Mouse (Mus musculus) ES-E14 (cell line): ENCODE measurements around the gene Dnajc6. TPM values are rescaled to one million over a fixed set of nuclear protein-coding genes. Genes with fewer than 3 reads are reported as not detected.
A peak's percentile ranks its signal among the peaks of the same experiment; 100 is the strongest.

Experiments used
- DNase-seq: peaks from one replicate; pipeline ENCODE4 v3.0.0-alpha.2; 2013; ENCODE audit warnings: low read depth, low spot score
- H3K27ac ChIP-seq: 2 replicates; pipeline ENCODE4 v1.5.1; 2012; ENCODE audit warnings: low read depth, mild to moderate bottlenecking, low read length, moderate library complexity, mixed read lengths; ENCODE audit not compliant: poor library complexity, insufficient read depth, severe bottlenecking
- H3K36me3 ChIP-seq: 2 replicates; pipeline ENCODE4 v1.6.1; 2012; ENCODE audit warnings: mild to moderate bottlenecking, low read length, moderate library complexity, mixed read lengths; ENCODE audit not compliant: control insufficient read depth, poor library complexity, insufficient read depth, severe bottlenecking
- H3K4me1 ChIP-seq, 2 experiments: fragments of 150-350 bp in 1 of 2; sonication (generic) in 1 of 2; 2 replicates each; pipeline ENCODE4 v1.6.1; 2012; ENCODE audit warnings: low read length in 2 of 2, mild to moderate bottlenecking in 1 of 2, mixed read lengths in 1 of 2; ENCODE audit not compliant: control insufficient read depth in 2 of 2, insufficient read depth in 2 of 2, poor library complexity in 1 of 2
- H3K4me3 ChIP-seq, 2 experiments: fragments of 150-350 bp in 1 of 2; sonication (generic) in 1 of 2; 2 replicates each; pipeline ENCODE4 v1.5.1; 2012; ENCODE audit warnings: low read length in 2 of 2, low read depth in 1 of 2, mild to moderate bottlenecking in 1 of 2, mixed read lengths in 1 of 2; ENCODE audit not compliant: insufficient read depth in 1 of 2, poor library complexity in 1 of 2, severe bottlenecking in 1 of 2
- H3K9ac ChIP-seq: 2 replicates; pipeline ENCODE4 v1.6.1; 2012; ENCODE audit warnings: low read depth, mild to moderate bottlenecking, low read length, mixed read lengths; ENCODE audit not compliant: poor library complexity, insufficient read depth, severe bottlenecking
- H3K9me3 ChIP-seq: fragments of 150-350 bp; sonication (generic); 2 replicates; pipeline ENCODE4 v1.6.1; 2012; ENCODE audit warnings: low read depth, mild to moderate bottlenecking, low read length; ENCODE audit not compliant: control insufficient read depth, insufficient read depth
- CHD2 ChIP-seq: IDR thresholded peaks from 2 replicates; pipeline ENCODE4 v1.6.1; 2014; ENCODE audit warnings: mild to moderate bottlenecking, low read depth, low read length, inconsistent platforms
- HCFC1 ChIP-seq: IDR thresholded peaks from 2 replicates; pipeline ENCODE4 v1.6.1; 2012; ENCODE audit warnings: low read length, inconsistent platforms, borderline replicate concordance; ENCODE audit not compliant: insufficient read depth
- MAFK ChIP-seq: IDR thresholded peaks from 2 replicates; pipeline ENCODE4 v1.6.1; 2014; ENCODE audit warnings: mild to moderate bottlenecking, low read depth, low read length, inconsistent platforms; ENCODE audit not compliant: insufficient read depth
- ZC3H11A ChIP-seq: IDR thresholded peaks from 2 replicates; pipeline ENCODE4 v1.6.1; 2012; ENCODE audit warnings: low read depth, mild to moderate bottlenecking, inconsistent platforms, low read length, borderline replicate concordance
- ZNF384 ChIP-seq: IDR thresholded peaks from 2 replicates; pipeline ENCODE4 v1.6.1; 2012; ENCODE audit warnings: low read depth, low read length, inconsistent platforms
- in situ Hi-C, 2 experiments: fragments of 600-800 bp; cut with MboI; formaldehyde crosslinking; loops; one replicate each; pipeline ENCODE4 v1.15.1; 2025; ENCODE audit warnings: low sequenced_read_pairs in 2 of 2, inconsistent platforms in 1 of 2; ENCODE audit not compliant: unreplicated experiment in 2 of 2
- total RNA-seq: library from RNA; depleted of rRNA; stranded (reverse); fragments of 300-350 nt; gene quantifications from 2 replicates; pipeline ENCODE4 v1.2.3, GENCODE M21; 2012; rRNA removed

Dnajc6 gene
- total RNA-seq, result 7.2 and 10.1 TPM in 2 replicates

DNA sequence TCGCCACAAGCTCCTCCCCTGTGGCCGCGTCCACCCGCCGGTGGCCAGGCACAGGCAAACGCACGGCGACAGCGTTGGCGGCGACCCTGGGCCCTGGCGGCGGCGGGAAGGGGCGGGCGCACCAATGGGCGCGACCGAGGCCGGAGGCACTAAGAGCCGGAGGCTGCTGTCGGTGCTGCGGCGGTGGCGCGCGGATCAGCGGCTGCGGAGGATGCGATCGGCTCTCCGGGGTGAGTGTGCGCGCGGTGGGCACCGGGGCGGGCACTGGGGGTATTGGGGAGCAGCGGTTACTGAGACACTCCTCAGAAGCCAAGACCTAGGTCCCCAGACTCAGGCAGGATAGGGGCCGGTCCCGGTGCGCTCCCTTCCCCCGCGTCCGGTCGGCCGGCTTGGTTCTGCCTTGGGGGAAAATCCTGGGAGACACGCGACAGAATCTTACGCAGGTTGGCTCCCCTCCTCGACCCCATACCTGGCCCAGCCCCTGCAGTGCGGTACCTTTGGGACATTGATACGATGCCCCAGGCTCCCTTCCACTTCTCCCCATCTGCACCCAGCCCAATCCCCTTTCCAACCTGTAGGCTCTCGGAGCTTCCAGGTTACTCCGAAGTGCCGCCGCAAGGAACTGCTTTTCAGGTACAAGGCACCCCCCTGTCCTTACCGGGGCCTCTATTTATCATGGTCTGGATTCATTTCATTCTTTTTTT is at the start of gene Dnajc6:
Gene Dnajc6, plus strand, starts transcription at position 115 of the 704 bp plus-strand sequence.
- Histone ChIP-seq H3K27ac (no peak within 1 kb of the TSS), H3K36me3 (no peaks in the 10 kb centered on the region), H3K4me1 (peaks cover 0 to 4% of the 10 kb centered on the region in 2 experiments; a peak in 1 of 4 replicates), H3K4me3 (peak within 1 kb of the TSS; percentile 87 to 92), H3K9me3 (no peaks in the 10 kb centered on the region), H3K9ac (peak within 1 kb of the TSS; percentile 82)
- no peak for DNase-seq
- in situ Hi-C loops, result no loop called here
- TF ChIP-seq ZNF384 (0 out of 2 replicates have a peak, but pooled peaks have one; percentile 64), ZC3H11A (no peak)

- Histone ChIP-seq H3K4me3 (no peak overlapping the region), H3K27ac (no peak overlapping the region), H3K9me3 (no peaks in the 10 kb centered on the region), H3K4me1 (peaks cover 1 to 7% of the 10 kb centered on the region in 2 experiments; a peak in 2 of 4 replicates), H3K36me3 (peaks cover 5% of the 10 kb centered on the region; the same call in 1 of the 2 replicates), H3K9ac (no peak overlapping the region)
- in situ Hi-C loops, result no loop called here
- TF ChIP-seq HCFC1 (no peak), CHD2 (no peak), ZNF384 (no peak), ZC3H11A (no peak)
- DNase-seq, result no peak
Observed at GRCm38 (mm10) chr4:101448701-101449100, 47.7 kb upstream of the Dnajc6 start.

GRCm38 (mm10) chr4:101449344-101449743 is 47.1 kb upstream of the Dnajc6 start:
- no peaks in the 10 kb centered on the region for H3K9me3 ChIP-seq
- H3K4me3 ChIP-seq, result no peak overlapping the region
- TF ChIP-seq ZNF384 (no peak), ZC3H11A (no peak), CHD2 (no peak), MAFK (no peak), HCFC1 (no peak)
- H3K27ac ChIP-seq, result no peak overlapping the region
- in situ Hi-C loops, result no loop called here
- no peak overlapping the region for H3K9ac ChIP-seq
- no peak for DNase-seq
- H3K36me3 ChIP-seq, result peaks cover 5% of the 10 kb centered on the region; the same call in 1 of the 2 replicates
- H3K4me1 ChIP-seq, result peaks cover 0 to 7% of the 10 kb centered on the region in 2 experiments; a peak in 1 of 4 replicates

DNA sequence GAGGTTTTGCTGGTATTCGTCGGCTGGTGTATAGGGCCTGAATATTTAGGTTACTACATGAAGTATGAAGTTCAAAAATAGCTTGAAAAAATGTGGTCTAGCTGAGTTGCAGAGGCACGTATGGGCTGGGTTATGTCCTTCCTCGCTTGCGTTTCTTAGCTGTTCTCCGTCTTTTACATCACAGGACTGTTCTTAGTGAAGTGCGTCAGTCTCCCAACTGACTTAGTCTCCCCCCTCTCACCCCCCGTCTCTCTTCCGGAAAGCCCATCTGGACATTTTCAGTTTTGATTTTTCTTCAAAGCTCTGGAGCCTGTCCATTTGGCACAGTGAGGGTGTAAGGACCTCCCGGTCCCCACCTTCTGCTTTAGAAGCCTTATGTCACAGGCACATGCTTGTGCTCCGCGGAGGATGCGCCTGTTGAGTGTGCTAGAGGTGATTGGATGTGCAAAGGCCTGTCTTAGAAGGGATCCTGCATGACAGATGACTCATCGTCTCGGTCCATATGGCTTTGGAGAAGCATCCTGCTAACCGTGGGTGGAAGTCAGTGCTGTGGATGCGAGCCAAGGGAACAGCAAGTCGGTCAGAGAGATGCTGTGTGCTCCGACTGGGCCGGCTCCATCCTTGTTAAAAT is 46.2 kb upstream of the Dnajc6 start:
- Histone ChIP-seq H3K4me1 (peaks cover 0 to 7% of the 10 kb centered on the region in 2 experiments; a peak in 1 of 4 replicates), H3K9ac (no peak overlapping the region), H3K36me3 (peaks cover 5% of the 10 kb centered on the region; the same call in 1 of the 2 replicates), H3K27ac (no peak overlapping the region), H3K9me3 (no peaks in the 10 kb centered on the region), H3K4me3 (no peak overlapping the region)
- no peak for DNase-seq
- TF ChIP-seq HCFC1, result no peak
- no peak for TF ChIP-seq ZC3H11A
- no peak for TF ChIP-seq MAFK
- no peak for TF ChIP-seq ZNF384
- no peak for TF ChIP-seq CHD2
- in situ Hi-C loops, result no loop called here
